Mouse (Mus musculus): ENCODE data around the gene Synpr.

Synpr gene

GRCm38 (mm10) chr14:13551209-13551608 is 266.6 kb downstream of the Synpr start:
- DNase-seq (ENCODE audit: low spot score in 2 of 2): no peak

DNA sequence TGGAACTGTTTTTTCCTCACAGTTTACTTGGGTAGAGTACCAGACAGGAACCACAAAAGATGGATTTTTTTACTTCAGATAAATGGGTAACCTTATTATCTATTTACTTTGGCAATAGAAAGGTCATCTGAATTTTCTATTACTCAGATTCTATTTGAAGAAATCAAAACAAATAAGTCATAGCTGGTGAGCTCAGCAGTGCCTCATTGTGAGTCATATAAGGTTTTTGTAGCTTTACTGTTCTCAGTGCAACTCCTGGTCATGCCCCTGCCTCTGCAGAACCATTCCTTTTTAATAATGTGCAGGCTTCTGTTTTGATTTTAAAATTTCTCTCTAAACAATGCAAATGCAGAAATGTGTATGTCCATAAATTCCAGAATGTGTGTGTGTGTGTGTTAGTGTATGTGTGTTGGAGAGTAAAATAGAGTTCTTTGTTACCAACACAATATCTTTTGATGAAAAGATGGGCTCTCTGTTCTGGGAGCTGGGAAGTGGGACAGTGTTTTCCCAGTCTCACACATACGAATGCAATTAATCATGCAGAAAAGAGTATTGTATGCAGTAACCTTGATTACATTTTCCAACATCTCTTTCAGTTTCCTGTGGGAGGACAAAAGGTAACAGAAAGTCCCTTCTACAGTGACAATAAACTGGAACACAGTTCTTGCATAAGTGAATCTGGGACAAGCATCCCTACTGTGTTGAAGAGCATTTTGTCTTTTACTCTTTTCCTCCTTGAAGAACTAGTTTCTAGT is 269.2 kb downstream of the Synpr start:
- DNase-seq (ENCODE audit: low spot score in 2 of 2): no peak

DNA sequence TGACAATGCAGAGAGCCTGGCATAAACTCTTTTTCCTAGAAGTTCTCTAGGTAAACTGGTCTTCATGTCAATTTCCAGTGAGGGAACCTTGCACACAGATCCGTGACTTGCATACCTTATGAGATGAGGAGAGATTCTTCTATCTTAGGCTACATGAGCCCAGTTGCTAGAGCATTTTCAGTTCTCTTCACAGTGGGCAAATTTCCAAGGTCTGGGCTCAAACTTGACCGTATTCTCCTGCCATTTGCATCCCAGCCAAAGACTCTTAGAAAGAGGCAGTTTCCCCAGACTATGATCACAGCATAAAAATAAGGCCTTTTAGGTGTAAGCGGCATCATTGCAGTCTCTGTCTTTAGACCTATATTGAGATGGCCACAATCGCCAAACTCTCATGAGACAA is 270.1 kb downstream of the Synpr start:
- no peak for DNase-seq (ENCODE audit: low spot score in 2 of 2)

GRCm38 (mm10) chr14:13558117-13558516 is 273.5 kb downstream of the Synpr start:
- no peak for DNase-seq (ENCODE audit: low spot score in 2 of 2)

- no peak for DNase-seq (ENCODE audit: low spot score in 2 of 2)
These were observed 282.7 kb downstream of the Synpr start for GRCm38 (mm10) chr14:13567250-13567649.

DNA sequence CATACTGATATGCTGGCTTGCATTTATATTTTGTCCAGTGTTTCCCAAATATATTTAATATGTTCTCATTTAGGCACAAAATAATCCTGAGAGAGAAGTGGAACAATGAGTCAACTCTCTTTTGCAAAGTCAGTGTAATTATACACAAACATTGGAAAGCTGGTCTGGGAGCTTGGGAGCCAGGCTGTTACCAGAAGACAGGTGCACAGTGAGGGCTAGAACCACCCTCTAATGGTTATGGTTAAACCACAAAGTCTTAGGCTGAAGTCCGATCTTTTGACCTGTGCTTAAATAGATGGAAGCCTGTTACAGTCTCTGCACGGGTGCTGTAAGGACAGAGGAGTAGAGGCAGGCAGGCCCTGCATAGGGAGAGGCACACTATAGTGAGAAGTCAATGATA is 283.4 kb downstream of the Synpr start:
- no peak for DNase-seq (ENCODE audit: low spot score in 2 of 2)

- DNase-seq (ENCODE audit: low spot score in 2 of 2): no peak
These were observed 287.4 kb downstream of the Synpr start for GRCm38 (mm10) chr14:13571941-13572340.

DNA sequence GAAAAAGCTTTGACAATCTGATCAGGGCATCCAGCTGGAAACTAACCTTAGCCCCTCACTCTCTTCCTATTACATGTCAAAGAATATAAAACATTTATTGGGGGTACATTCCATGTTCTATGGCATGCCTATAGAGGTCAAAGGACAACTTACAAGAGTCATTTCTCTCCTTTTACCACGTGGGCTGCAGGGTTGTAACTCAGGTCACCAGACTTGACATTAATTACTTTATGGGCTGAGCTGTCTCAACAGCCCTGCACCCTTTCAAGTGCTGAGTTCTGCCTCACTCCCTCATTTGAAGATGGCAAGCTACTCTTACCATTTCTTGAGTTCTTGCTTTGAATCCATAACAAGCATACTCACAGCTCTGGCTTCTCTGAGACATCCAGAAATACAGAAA is 287.9 kb downstream of the Synpr start:
- DNase-seq (ENCODE audit: low spot score in 2 of 2): no peak

DNA sequence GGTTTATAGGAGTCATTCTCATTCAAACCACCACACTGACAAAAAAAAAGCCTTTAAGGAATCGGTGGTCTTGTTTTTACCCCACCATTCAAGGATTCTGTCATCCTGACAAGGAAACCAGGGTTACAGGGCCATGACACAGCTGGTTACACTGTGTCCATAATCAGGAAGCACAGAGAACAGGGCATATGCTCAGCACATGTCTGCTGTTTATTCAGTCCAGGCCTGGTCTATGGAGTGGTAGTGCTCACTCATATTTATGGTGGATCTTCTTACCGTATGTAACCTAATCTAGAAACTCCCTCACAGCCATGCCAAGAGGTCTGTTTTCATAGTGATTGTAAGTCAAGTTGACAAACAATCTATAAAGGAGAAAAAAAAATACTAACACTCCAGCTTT is 293.5 kb downstream of the Synpr start:
- no peak for DNase-seq (ENCODE audit: low spot score in 2 of 2)

- no peak for DNase-seq (ENCODE audit: low spot score in 2 of 2)
These were observed 294.2 kb downstream of the Synpr start for GRCm38 (mm10) chr14:13578744-13579143.

DNA sequence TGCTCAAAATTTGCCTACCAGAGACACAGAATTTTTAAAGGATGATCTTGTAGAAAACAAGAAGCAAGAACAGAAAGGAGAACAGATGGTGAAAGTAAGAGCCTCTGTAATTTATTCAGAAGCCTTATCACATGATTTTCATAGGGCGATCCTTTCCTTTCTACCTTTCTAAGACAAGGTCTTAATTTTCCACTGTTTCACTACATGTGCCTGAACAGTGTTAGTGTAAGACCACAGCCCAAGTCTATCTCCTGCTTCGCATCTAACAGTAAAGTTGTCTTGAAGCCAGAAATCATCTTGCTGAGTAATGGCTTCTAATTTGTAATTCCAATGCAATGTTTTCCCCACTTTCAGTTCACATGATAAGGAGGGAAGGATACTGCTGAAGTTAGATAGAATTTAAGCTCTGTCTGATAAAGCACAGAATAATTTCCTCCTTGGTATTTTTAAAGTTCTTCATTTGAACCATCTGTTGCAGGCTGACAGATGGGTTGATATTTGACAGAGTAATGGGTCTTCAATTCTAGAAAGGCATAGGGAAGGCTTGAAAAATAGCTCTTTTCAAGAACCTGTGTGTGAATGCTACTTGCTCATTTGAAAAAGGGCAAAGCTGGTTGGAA is 308.9 kb downstream of the Synpr start:
- DNase-seq (ENCODE audit: low spot score in 2 of 2): no peak

DNA sequence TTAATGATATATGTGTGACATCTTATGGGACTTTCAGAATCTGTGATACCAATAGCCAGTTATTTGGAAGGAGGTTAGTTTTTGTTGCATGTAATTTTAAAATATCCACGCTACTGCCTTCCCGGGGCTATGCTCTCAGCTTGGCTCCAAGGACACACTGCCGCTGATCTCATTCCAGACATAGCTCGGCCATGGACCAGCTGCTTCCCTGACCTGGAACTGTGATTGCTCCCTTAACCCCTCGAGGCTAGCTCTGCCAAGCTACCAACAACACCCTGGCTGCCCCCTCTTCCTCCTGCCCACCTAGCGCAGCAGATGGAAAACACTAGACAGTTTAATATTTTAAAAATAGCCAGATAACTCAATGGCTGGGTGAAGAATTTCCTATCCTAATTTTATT is 311.7 kb downstream of the Synpr start:
- DNase-seq (ENCODE audit: low spot score in 2 of 2): no peak

DNA sequence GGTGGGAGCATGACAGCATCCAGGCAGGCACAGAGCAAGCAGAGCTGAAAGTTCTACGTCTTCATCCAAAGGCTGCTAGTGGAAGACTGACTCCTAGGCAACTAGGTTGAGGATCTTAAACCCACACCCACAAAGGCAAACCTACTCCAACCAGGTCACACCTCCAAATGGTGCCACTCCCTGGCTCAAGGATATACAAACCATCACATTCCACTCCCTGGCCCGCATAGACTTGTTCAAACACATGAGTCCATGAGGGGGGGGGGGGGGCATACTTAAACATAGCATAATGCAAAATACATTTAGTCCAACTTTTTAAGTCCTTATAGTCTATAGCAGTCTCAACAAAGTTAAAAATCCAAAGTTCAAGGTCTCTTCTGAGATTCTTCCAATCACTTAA is 312.6 kb downstream of the Synpr start:
- no peak for DNase-seq (ENCODE audit: low spot score in 2 of 2)

GRCm38 (mm10) chr14:13620531-13620930 is 336.0 kb downstream of the Synpr start:
- no peak for DNase-seq (ENCODE audit: low spot score in 2 of 2)

- DNase-seq (ENCODE audit: low spot score in 2 of 2): no peak
These were observed 365.3 kb downstream of the Synpr start for GRCm38 (mm10) chr14:13649865-13650264.

GRCm38 (mm10) chr14:13651039-13651438 is 366.5 kb downstream of the Synpr start:
- DNase-seq (ENCODE audit: low spot score in 2 of 2): no peak

GRCm38 (mm10) chr14:13651541-13652298 is 367.1 kb downstream of the Synpr start:
- DNase-seq (ENCODE audit: low spot score in 2 of 2): no peak

Measured in urinary bladder, postnatal 36 days (tissue).